Mouse (Mus musculus): ENCODE data around the gene F5.

- no peak for TF ChIP-seq CTCF (IDR thresholded peaks at IDR 0.05; ENCODE audit: low read depth)
- no peak for TF ChIP-seq EP300 (IDR thresholded peaks at IDR 0.05; ENCODE audit: low read depth)
Observed at GRCm38 (mm10) chr1:164215540-164215939, 63.9 kb downstream of the F5 start.
